Mouse (Mus musculus) megakaryocyte, embryonic 14.5 days (primary cell): ENCODE results near the gene Selenof.

Experiments used
- FLI1 ChIP-seq: IDR thresholded peaks from 2 replicates; pipeline ENCODE4 v1.6.1; 2012; ENCODE audit warnings: low read length, inconsistent platforms, mixed read lengths
- GATA1 ChIP-seq: IDR thresholded peaks from 3 replicates; pipeline ENCODE4 v1.6.1; 2012; ENCODE audit warnings: mixed read lengths, low read length, inconsistent platforms, borderline replicate concordance

- no peak for TF ChIP-seq GATA1
- no peak for TF ChIP-seq FLI1
These were observed 44.2 kb downstream of the Selenof start for GRCm38 (mm10) chr3:144614277-144614676.
